Mouse (Mus musculus): ENCODE data around the gene Clybl.

DNA sequence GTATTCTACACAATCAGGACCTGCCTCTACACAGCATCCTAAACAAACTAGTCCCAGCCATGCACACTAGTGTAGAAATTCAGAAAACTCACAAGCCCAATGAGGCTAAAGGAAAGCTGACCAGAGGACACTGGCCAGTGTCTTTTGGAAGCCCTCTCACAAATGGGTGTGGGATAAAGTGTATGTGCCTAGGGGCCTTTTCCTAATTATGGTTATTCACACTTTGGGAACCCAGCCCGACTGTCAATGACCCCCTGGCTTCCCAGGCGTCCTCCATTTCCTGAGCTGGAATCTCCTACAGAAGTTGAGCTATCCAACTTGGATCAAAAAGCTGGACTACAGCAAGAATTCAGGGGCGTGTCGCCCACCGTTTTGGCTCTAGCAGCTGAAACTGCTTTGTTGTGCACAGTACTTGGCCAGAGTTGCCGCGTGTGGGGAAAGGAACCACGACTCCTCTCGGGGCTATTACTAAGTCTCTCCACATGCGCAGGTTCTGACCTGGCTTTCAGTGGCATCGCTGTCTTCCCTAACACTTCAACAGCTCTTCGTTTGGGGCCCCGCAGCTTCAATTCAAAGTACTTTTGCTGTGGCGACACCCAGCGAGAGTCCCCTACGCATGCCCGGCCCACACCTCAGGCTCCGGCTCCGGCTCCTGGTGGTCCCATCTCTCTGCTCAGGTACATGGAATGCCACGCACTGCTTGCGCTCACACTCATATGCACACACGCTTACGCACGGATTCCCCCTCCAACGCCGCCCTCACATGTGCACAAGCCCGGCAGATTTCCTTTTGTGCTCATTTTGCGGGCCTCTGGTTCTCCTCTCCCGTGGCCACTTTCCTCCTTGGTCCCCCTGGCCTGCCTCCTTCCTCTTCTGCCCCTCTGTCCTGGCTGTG, 268.3 kb downstream of the Clybl start:
- no peak for TF ChIP-seq CTCF (conservative IDR thresholded peaks at IDR 0.05; ENCODE audit: insufficient read depth, insufficient read length, low read depth, low read length)
- no peak for TF ChIP-seq POLR2A (IDR thresholded peaks at IDR 0.05; ENCODE audit: low read depth, low read length)
